In the genomic region with DNA sequence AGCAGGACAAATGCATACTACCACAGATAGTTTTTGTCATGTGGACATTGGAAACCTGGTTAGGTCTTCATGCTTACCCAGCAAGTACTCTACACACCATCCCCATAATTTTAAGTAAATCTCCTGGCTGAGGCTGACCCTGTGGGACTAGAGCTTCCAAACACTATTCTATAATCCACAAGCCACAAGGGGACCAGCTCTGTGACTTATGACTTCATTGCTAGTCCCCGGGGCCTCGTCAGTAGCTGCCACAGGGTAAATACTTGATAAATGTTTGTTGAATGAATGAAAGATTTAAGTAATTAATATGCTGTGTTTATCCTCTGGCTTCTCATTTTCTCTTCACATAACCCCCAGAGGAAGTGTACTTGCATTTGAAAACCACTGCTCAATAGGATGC, we compare ENCODE assay signal across 17 mouse cellular contexts.
DNase-seq lines count a peak whose midpoint lies in the region; ATAC-seq lines count a peak whose summit lies in the region.
"Had no signal": no experiment of that assay in that cellular context is flagged by ENCODE, and none has a peak within 500 bp of the region (broad histone marks: within the 10 kb centered on the region; RNA-seq: fewer than 3 reads in every experiment).

No protein-coding gene starts in this region.

- H3K27ac ChIP-seq in hindbrain, embryonic 12.5 days: no peak overlapping the region
- no peak overlapping the region for H3K27ac ChIP-seq in hindbrain, embryonic 16.5 days (ENCODE audit: low read depth, low read length)
- no peak overlapping the region for H3K27ac ChIP-seq in midbrain, embryonic 11.5 days (ENCODE audit: low read depth, low read length)
- no peak overlapping the region for H3K27ac ChIP-seq in midbrain, embryonic 13.5 days
- no peak overlapping the region for H3K27ac ChIP-seq in neural tube, embryonic 12.5 days
- H3K27ac ChIP-seq: embryonic facial prominence, embryonic 10.5 days; forebrain, embryonic 13.5 days; heart, embryonic 13.5 days had no signal

- H3K36me3 ChIP-seq in hindbrain, embryonic 12.5 days: no peaks in the 10 kb centered on the region
- H3K36me3 ChIP-seq in hindbrain, embryonic 16.5 days (ENCODE audit: control insufficient read depth, insufficient read depth, low read length): no peaks in the 10 kb centered on the region
- no peaks in the 10 kb centered on the region for H3K36me3 ChIP-seq in midbrain, embryonic 11.5 days (ENCODE audit: control insufficient read depth, insufficient read depth, low read length)
- H3K36me3 ChIP-seq in midbrain, embryonic 13.5 days: no peaks in the 10 kb centered on the region
- H3K36me3 ChIP-seq in neural tube, embryonic 12.5 days: no peaks in the 10 kb centered on the region
- H3K36me3 ChIP-seq: embryonic facial prominence, embryonic 10.5 days; heart, embryonic 13.5 days had no signal

- H3K4me2 ChIP-seq in hindbrain, embryonic 12.5 days (replicated peaks): no peak overlapping the region
- H3K4me2 ChIP-seq in hindbrain, embryonic 16.5 days (ENCODE audit: low read length): no peak overlapping the region
- no peak overlapping the region for H3K4me2 ChIP-seq in midbrain, embryonic 11.5 days
- no peak overlapping the region for H3K4me2 ChIP-seq in midbrain, embryonic 13.5 days (replicated peaks)
- no peak overlapping the region for H3K4me2 ChIP-seq in neural tube, embryonic 12.5 days (replicated peaks)
- H3K4me2 ChIP-seq: forebrain, embryonic 13.5 days; heart, embryonic 13.5 days had no signal

- no peak overlapping the region for H3K9ac ChIP-seq in hindbrain, embryonic 12.5 days
- H3K9ac ChIP-seq in hindbrain, embryonic 16.5 days (ENCODE audit: low read depth, low read length): no peak overlapping the region
- no peak overlapping the region for H3K9ac ChIP-seq in midbrain, embryonic 11.5 days (ENCODE audit: low read length)
- no peak overlapping the region for H3K9ac ChIP-seq in midbrain, embryonic 13.5 days (replicated peaks)
- no peak overlapping the region for H3K9ac ChIP-seq in neural tube, embryonic 12.5 days
- H3K9ac ChIP-seq: forebrain, embryonic 13.5 days; forebrain, postnatal 0 days; heart, embryonic 13.5 days had no signal

- no peak overlapping the region for H3K4me3 ChIP-seq in hindbrain, embryonic 12.5 days
- no peak overlapping the region for H3K4me3 ChIP-seq in hindbrain, embryonic 16.5 days (ENCODE audit: low read length)
- no peak overlapping the region for H3K4me3 ChIP-seq in midbrain, embryonic 11.5 days (ENCODE audit: low read depth, low read length)
- H3K4me3 ChIP-seq in midbrain, embryonic 13.5 days (replicated peaks): no peak overlapping the region
- no peak overlapping the region for H3K4me3 ChIP-seq in neural tube, embryonic 12.5 days
- H3K4me3 ChIP-seq: embryonic facial prominence, embryonic 10.5 days; forebrain, embryonic 13.5 days; heart, embryonic 13.5 days had no signal

- H3K9me3 ChIP-seq in hindbrain, embryonic 12.5 days (replicated peaks): no peaks in the 10 kb centered on the region
- H3K9me3 ChIP-seq in hindbrain, embryonic 16.5 days (ENCODE audit: control insufficient read depth, low read length): no peaks in the 10 kb centered on the region
- no peaks in the 10 kb centered on the region for H3K9me3 ChIP-seq in midbrain, embryonic 11.5 days (ENCODE audit: control insufficient read depth, low read length)
- H3K9me3 ChIP-seq in midbrain, embryonic 13.5 days: no peaks in the 10 kb centered on the region
- H3K9me3 ChIP-seq in neural tube, embryonic 12.5 days: no peaks in the 10 kb centered on the region
- H3K9me3 ChIP-seq: embryonic facial prominence, embryonic 10.5 days; forebrain, embryonic 13.5 days; heart, embryonic 13.5 days had no signal

- ATAC-seq in hindbrain, embryonic 12.5 days (ENCODE audit: low FRiP score): peak; percentile 35
- ATAC-seq in hindbrain, embryonic 16.5 days: no peak
- no peak for ATAC-seq in midbrain, embryonic 11.5 days (ENCODE audit: low FRiP score)
- ATAC-seq in midbrain, embryonic 13.5 days: no peak
- ATAC-seq in neural tube, embryonic 12.5 days (ENCODE audit: low FRiP score, low read depth): peak; percentile 79
- ATAC-seq: forebrain, embryonic 13.5 days; forebrain, postnatal 0 days had no signal

- no peaks in the 10 kb centered on the region for H3K27me3 ChIP-seq in hindbrain, embryonic 12.5 days
- no peaks in the 10 kb centered on the region for H3K27me3 ChIP-seq in hindbrain, embryonic 16.5 days (replicated peaks; ENCODE audit: control insufficient read depth, insufficient read depth, low read length)
- no peaks in the 10 kb centered on the region for H3K27me3 ChIP-seq in midbrain, embryonic 11.5 days (ENCODE audit: control insufficient read depth, insufficient read depth, low read length)
- H3K27me3 ChIP-seq in midbrain, embryonic 13.5 days: no peaks in the 10 kb centered on the region
- no peaks in the 10 kb centered on the region for H3K27me3 ChIP-seq in neural tube, embryonic 12.5 days (replicated peaks)
- H3K27me3 ChIP-seq: forebrain, embryonic 13.5 days; heart, embryonic 13.5 days had no signal

- DNase-seq in midbrain, embryonic 11.5 days (ENCODE audit: low spot score, missing footprints): peak; percentile 62
- DNase-seq in testis, postnatal 10 days (ENCODE audit: low spot score): no peak
- DNase-seq in adrenal gland, adult (ENCODE audit: inconsistent age in 2 of 2, low spot score in 1 of 2): no peak
- DNase-seq: adrenal gland, postnatal 14 days; cerebellum, adult 18-20 months; cerebellum, adult 9-11 months; cerebellum, postnatal 36 days; forebrain, postnatal 0 days; gastrocnemius, postnatal 14 days; heart, postnatal 4 days had no signal

- peaks cover 5% of the 10 kb centered on the region for H3K4me1 ChIP-seq in hindbrain, embryonic 12.5 days
- no peaks in the 10 kb centered on the region for H3K4me1 ChIP-seq in hindbrain, embryonic 16.5 days (ENCODE audit: control insufficient read depth, insufficient read depth, low read depth, low read length)
- peaks cover 7% of the 10 kb centered on the region; the same call in 1 of the 2 replicates for H3K4me1 ChIP-seq in midbrain, embryonic 11.5 days (ENCODE audit: control insufficient read depth, insufficient read depth, low read length)
- peaks cover 8% of the 10 kb centered on the region; the same call in 1 of the 2 replicates for H3K4me1 ChIP-seq in midbrain, embryonic 13.5 days (replicated peaks)
- H3K4me1 ChIP-seq in neural tube, embryonic 12.5 days: peaks cover 7% of the 10 kb centered on the region; the same call in 1 of the 2 replicates
- H3K4me1 ChIP-seq: embryonic facial prominence, embryonic 10.5 days; forebrain, embryonic 13.5 days; heart, embryonic 13.5 days had no signal

- 87% methylated on average over 2 of the region's 2 CpGs for WGBS in hindbrain, embryonic 12.5 days
- WGBS in hindbrain, embryonic 16.5 days: 63% methylated on average over 2 of the region's 2 CpGs
- 85% methylated on average over 2 of the region's 2 CpGs for WGBS in midbrain, embryonic 11.5 days
- 77% methylated on average over 2 of the region's 2 CpGs for WGBS in midbrain, embryonic 13.5 days
- 65% methylated on average over 2 of the region's 2 CpGs for WGBS in neural tube, embryonic 12.5 days

Comparison
In these comparisons a context has a peak if more than half of its experiments do, and no peak if none do; other contexts are left out.
1. ATAC-seq: peak in hindbrain, embryonic 12.5 days (single experiment) and neural tube, embryonic 12.5 days (single experiment); none in hindbrain, embryonic 16.5 days (single experiment), midbrain, embryonic 11.5 days (single experiment) and midbrain, embryonic 13.5 days (single experiment).